Mouse (Mus musculus): ENCODE measurements around the gene Sema4b.

DNA sequence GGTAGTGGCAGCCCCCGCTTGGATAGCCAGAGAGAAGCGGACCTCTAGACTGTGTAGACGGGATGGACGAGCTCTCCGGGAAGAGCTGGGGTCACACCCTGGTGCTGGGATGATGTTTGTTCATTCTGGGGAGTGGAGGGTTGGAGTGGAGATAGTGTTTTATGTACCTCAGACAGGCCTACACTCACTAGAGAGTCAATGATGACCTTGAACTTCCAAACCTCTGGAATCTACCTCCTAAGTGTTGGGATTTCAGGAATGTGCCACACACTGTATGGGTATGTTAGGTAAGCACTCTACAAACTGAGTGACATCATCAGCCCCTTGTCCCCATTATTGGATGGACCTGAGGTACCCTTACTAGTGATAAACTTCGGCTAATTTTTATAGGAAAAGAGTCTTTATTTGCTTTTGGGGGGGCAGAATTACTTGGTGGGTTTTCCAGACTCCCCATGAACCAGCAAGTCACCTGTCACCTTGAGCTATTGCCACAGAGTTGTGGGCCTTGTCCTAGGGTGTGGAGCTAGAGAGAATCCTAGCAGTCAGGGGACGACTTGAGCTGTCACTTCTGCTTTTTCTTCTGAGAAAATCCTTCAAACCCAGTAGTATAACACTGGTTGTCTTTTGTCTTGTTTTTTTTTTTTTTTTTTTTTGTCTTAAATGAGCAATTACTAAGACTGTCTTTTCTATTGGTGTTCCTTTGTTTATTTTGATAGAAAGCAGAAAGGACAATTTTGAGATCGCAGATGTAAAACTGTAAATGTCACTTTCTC, 28.0 kb upstream of the Sema4b start:
- TF ChIP-seq CTCF (IDR thresholded peaks at IDR 0.05; ENCODE audit: low read depth, low read length), result no peak
- TF ChIP-seq TAL1 (conservative IDR thresholded peaks at IDR 0.05; ENCODE audit: low read depth, low read length), result no peak

Measured in G1E (cell line).